Mouse (Mus musculus): ENCODE results near the gene Nfyc. TPM values are rescaled to one million over a fixed set of nuclear protein-coding genes. Genes with fewer than 3 reads are reported as not detected.

Gene Nfyc
- total and polyA plus RNA-seq, 2 experiments from 2014 or later = 69.4 to 144 TPM

DNA sequence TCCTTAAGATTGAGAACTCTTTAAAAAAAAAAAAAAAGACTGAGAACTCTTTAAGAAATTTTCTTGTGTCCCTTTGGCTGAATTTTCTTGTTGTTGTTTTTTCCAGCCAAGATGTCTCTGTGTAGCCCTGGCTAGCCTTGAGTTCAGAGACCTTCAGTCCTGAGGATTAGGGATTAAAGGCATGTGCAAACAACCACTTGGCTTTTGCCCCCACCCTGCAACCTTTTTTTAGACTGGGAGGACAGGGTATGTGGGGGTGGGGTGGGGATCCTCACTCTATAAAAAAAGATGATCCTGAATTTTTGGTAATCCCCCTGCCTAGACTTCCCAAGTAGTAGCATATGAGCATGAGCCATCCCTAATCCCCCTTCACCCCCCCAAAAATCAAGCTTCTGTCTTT, 25.6 kb downstream of the Nfyc start:
- ATAC-seq = no peak
- no peak for DNase-seq (ENCODE audit: low spot score)
- H3K27ac ChIP-seq = no peak overlapping the region
- H3K36me3 ChIP-seq (ENCODE audit: insufficient read depth, low read length) = no peaks in the 10 kb centered on the region
- H3K4me3 ChIP-seq (ENCODE audit: low read length) = no peak overlapping the region
- H3K27me3 ChIP-seq (ENCODE audit: insufficient read depth, low read length) = no peaks in the 10 kb centered on the region
- no peak for TF ChIP-seq CTCF (IDR thresholded peaks at IDR 0.05; ENCODE audit: low read depth)
- H3K4me1 ChIP-seq (ENCODE audit: insufficient read depth, low read length) = peaks cover under 1% of the 10 kb centered on the region; the same call in 1 of the 2 replicates
- no peak overlapping the region for H3K4me2 ChIP-seq (ENCODE audit: low read depth, low read length)
- H3K9me3 ChIP-seq (ENCODE audit: low read length) = no peaks in the 10 kb centered on the region
- no peak overlapping the region for H3K9ac ChIP-seq (replicated peaks; ENCODE audit: low read length)

DNA sequence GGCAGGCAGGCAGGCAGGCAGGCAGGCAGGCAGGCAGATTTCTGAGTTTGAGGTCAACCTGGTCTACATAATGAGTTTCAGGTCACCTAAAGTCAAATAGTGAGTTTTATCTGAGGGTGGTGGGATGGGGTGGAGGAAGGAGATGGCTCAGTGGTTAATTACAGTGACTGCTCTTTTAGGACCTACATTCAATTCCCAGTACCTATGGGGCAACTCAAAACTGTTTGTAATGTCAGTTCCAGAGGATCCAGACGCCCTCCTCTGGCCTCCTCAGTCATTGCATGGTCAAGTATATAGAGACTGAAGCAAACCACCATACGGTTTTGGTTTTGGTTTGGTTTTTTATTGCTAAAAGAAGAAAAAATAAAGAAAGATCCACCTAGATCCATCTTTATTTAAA, 29.9 kb downstream of the Nfyc start:
- H3K4me2 ChIP-seq (ENCODE audit: low read depth, low read length) = no peak overlapping the region
- H3K27ac ChIP-seq = no peak overlapping the region
- no peak overlapping the region for H3K9ac ChIP-seq (replicated peaks; ENCODE audit: low read length)
- ATAC-seq = no peak
- no peak for DNase-seq (ENCODE audit: low spot score)
- H3K27me3 ChIP-seq (ENCODE audit: insufficient read depth, low read length) = no peaks in the 10 kb centered on the region
- H3K36me3 ChIP-seq (ENCODE audit: insufficient read depth, low read length) = no peaks in the 10 kb centered on the region
- H3K9me3 ChIP-seq (ENCODE audit: low read length) = no peaks in the 10 kb centered on the region
- no peak overlapping the region for H3K4me3 ChIP-seq (ENCODE audit: low read length)
- TF ChIP-seq CTCF (IDR thresholded peaks at IDR 0.05; ENCODE audit: low read depth) = peak; percentile 36; the same call in 1 of the 2 replicates
- H3K4me1 ChIP-seq (ENCODE audit: insufficient read depth, low read length) = 0 out of 2 replicates have a peak, but pooled peaks cover 4% of the 10 kb centered on the region
- WGBS = 38% methylated on average over 2 of the region's 2 CpGs

DNA sequence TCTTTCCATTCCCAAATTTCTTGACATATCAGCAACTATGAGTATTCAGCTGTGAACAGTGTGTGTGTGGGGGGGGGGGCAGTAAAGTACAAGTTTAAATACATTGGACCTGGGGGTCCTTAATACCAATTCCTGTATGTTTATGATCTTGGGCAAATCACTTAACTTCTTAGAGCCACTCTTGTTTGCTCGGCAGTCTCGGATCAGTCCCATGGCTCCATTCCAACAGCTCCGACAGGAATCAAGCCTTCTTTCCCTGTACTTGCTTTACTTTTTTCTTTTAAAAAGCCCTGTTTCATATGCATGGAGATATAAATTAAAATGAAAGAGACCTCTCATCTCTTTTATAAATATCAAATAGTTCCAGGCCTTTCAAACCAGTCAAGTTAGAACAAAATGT, 30.7 kb downstream of the Nfyc start:
- H3K9ac ChIP-seq (replicated peaks; ENCODE audit: low read length) = no peak overlapping the region
- H3K9me3 ChIP-seq (ENCODE audit: low read length) = no peaks in the 10 kb centered on the region
- whole genome bisulfite sequencing = 40% methylated on average over 3 of the region's 3 CpGs
- no peaks in the 10 kb centered on the region for H3K36me3 ChIP-seq (ENCODE audit: insufficient read depth, low read length)
- no peak overlapping the region for H3K27ac ChIP-seq
- DNase-seq (ENCODE audit: low spot score) (no peak), ATAC-seq (no peak)
- no peak overlapping the region for H3K4me3 ChIP-seq (ENCODE audit: low read length)
- 0 out of 2 replicates have a peak, but pooled peaks cover 4% of the 10 kb centered on the region for H3K4me1 ChIP-seq (ENCODE audit: insufficient read depth, low read length)
- H3K27me3 ChIP-seq (ENCODE audit: insufficient read depth, low read length) = no peaks in the 10 kb centered on the region
- no peak for TF ChIP-seq CTCF (IDR thresholded peaks at IDR 0.05; ENCODE audit: low read depth)
- no peak overlapping the region for H3K4me2 ChIP-seq (ENCODE audit: low read depth, low read length)

DNA sequence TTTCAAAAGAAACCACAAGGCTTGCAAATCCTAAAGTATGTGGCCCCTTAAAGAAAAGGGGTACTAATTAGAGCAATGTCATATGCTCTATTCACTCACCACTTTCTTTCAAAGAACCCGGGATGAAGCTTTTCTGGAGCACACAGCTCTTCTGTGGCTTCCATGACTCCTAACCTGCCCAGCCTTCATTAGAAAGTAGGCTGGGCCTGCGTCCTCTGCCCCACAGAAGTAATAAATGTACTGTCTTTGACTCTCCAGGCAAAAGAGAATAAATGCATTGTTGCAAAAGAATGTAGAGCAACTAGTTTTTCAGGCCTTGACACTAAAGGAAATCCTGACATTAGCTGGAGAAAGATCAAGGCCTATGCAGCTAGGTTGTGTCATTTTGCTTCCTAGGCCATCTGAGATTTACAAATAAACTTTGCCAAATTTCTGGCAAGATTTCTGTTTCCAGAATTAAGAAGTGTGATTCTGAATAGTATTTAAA, 31.6 kb downstream of the Nfyc start:
- ATAC-seq = no peak
- no peak overlapping the region for H3K4me2 ChIP-seq (ENCODE audit: low read depth, low read length)
- H3K27ac ChIP-seq = no peak overlapping the region
- 0 out of 2 replicates have a peak, but pooled peaks cover 4% of the 10 kb centered on the region for H3K4me1 ChIP-seq (ENCODE audit: insufficient read depth, low read length)
- H3K9ac ChIP-seq (replicated peaks; ENCODE audit: low read length) = no peak overlapping the region
- no peaks in the 10 kb centered on the region for H3K9me3 ChIP-seq (ENCODE audit: low read length)
- WGBS = 44% methylated on average over 2 of the region's 2 CpGs
- no peak for DNase-seq (ENCODE audit: low spot score)
- no peak overlapping the region for H3K4me3 ChIP-seq (ENCODE audit: low read length)
- no peaks in the 10 kb centered on the region for H3K27me3 ChIP-seq (ENCODE audit: insufficient read depth, low read length)
- H3K36me3 ChIP-seq (ENCODE audit: insufficient read depth, low read length) = no peaks in the 10 kb centered on the region
- TF ChIP-seq CTCF (IDR thresholded peaks at IDR 0.05; ENCODE audit: low read depth) = no peak

DNA sequence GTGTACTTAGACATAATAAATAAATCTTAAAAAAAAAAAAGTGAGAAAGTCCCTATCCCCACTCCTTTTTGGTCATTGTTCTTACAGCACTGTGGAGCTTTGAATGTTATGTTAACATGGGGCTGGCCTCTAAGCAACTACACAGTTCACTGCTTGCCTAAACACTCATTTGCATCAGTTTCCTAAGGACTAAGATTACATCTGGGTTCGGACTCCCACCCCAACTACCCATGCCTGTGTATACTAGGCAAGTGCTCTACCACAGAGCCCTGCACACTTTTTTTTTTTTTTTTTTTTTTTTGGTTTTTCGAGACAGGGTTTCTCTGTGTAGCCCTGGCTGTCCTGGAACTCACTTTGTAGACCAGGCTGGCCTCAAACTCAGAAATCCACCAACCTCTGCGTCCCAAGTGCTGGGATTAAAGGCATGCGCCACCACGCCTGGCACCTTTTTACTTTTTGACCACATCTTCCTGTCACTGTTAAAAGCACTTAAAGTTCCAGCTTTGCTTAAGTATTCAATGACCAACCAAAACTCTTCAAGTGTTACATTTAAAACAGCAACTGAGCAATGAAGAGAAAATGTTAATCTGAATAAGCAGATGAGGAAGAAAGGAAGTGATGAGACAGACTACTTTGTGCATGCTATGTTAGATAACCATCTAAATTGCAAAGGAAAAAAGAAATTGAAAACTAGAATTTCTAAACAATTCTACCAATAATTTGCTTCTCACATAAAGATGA, 33.2 kb downstream of the Nfyc start:
- no peak overlapping the region for H3K4me2 ChIP-seq (ENCODE audit: low read depth, low read length)
- no peaks in the 10 kb centered on the region for H3K36me3 ChIP-seq (ENCODE audit: insufficient read depth, low read length)
- 94% methylated on average over 4 of the region's 5 CpGs for WGBS
- no peaks in the 10 kb centered on the region for H3K9me3 ChIP-seq (ENCODE audit: low read length)
- no peak overlapping the region for H3K9ac ChIP-seq (replicated peaks; ENCODE audit: low read length)
- 0 out of 2 replicates have a peak, but pooled peaks cover 4% of the 10 kb centered on the region for H3K4me1 ChIP-seq (ENCODE audit: insufficient read depth, low read length)
- DNase-seq (ENCODE audit: low spot score) = no peak
- no peak for ATAC-seq
- H3K27me3 ChIP-seq (ENCODE audit: insufficient read depth, low read length) = no peaks in the 10 kb centered on the region
- no peak overlapping the region for H3K27ac ChIP-seq
- no peak overlapping the region for H3K4me3 ChIP-seq (ENCODE audit: low read length)
- no peak for TF ChIP-seq CTCF (IDR thresholded peaks at IDR 0.05; ENCODE audit: low read depth)

DNA sequence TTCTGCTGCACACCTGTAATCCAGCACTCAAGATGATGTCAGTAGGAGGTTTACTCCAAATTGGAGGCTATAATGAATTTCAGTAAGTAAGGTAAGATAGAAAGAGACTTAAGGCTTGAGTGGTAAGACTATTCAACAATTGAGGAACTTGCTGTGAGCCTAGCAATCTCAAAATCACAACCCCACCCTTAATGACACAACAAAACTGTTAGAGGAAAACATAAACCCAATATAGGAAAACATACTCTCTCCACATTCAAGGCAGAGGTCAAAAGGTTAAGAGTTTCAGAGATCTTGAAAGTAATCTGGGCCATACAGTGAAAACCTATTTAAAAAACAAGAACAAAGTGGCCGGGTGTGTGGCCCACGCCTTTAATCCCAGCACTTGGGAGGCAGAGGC, 34.7 kb downstream of the Nfyc start:
- no peak overlapping the region for H3K27ac ChIP-seq
- DNase-seq (ENCODE audit: low spot score) (no peak), ATAC-seq (no peak)
- H3K27me3 ChIP-seq (ENCODE audit: insufficient read depth, low read length) = no peaks in the 10 kb centered on the region
- no peak for TF ChIP-seq CTCF (IDR thresholded peaks at IDR 0.05; ENCODE audit: low read depth)
- 89% methylated on average over 2 of the region's 2 CpGs for WGBS
- H3K9ac ChIP-seq (replicated peaks; ENCODE audit: low read length) = no peak overlapping the region
- H3K4me2 ChIP-seq (ENCODE audit: low read depth, low read length) = no peak overlapping the region
- no peaks in the 10 kb centered on the region for H3K9me3 ChIP-seq (ENCODE audit: low read length)
- H3K4me1 ChIP-seq (ENCODE audit: insufficient read depth, low read length) = 0 out of 2 replicates have a peak, but pooled peaks cover 4% of the 10 kb centered on the region
- no peak overlapping the region for H3K4me3 ChIP-seq (ENCODE audit: low read length)
- no peaks in the 10 kb centered on the region for H3K36me3 ChIP-seq (ENCODE audit: insufficient read depth, low read length)

DNA sequence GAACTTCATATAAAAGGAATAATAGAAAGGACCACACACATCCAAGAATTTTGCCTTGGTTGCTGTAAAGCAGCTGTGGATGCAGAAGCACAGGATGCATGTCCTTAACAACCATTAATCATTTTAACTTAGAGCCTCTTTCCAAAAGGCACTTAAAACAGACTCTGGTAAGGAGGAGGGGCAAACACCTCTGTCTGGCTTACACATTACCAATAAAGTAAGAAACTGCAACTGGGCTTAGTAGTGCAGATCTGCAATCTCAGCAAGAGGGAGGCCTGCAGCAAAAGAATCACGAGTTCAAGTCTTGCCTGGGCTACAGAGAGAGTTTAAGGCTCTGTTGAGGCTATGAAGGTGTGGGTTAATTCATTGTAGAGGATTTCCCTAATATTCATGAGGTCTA, 35.7 kb downstream of the Nfyc start:
- Histone ChIP-seq H3K4me1 (ENCODE audit: insufficient read depth, low read length) (0 out of 2 replicates have a peak, but pooled peaks cover 2% of the 10 kb centered on the region), H3K4me3 (ENCODE audit: low read length) (no peak overlapping the region), H3K27me3 (ENCODE audit: insufficient read depth, low read length) (no peaks in the 10 kb centered on the region), H3K9ac (replicated peaks; ENCODE audit: low read length) (no peak overlapping the region), H3K36me3 (ENCODE audit: insufficient read depth, low read length) (no peaks in the 10 kb centered on the region), H3K27ac (no peak overlapping the region), H3K4me2 (ENCODE audit: low read depth, low read length) (no peak overlapping the region), H3K9me3 (ENCODE audit: low read length) (no peaks in the 10 kb centered on the region)
- no peak for DNase-seq (ENCODE audit: low spot score)
- 98% methylated on average over 1 of the region's 1 CpGs for WGBS
- no peak for ATAC-seq
- TF ChIP-seq CTCF (IDR thresholded peaks at IDR 0.05; ENCODE audit: low read depth) = no peak

Data from hindbrain, postnatal 0 days (tissue).